Mouse (Mus musculus) kidney, embryonic 14.5 days (tissue): ENCODE results near the gene Helz2. TPM values are rescaled to one million over a fixed set of nuclear protein-coding genes. Genes with fewer than 3 reads are reported as not detected.

Source experiments
- ATAC-seq: fragments of 200-750 bp; cut with Nextera tagmentation; 2 replicates; pipeline ENCODE4 v1.8.0; 2017; ENCODE audit warnings: moderate number of reproducible peaks, mild to moderate bottlenecking, moderate TSS enrichment, moderate library complexity; ENCODE audit not compliant: low FRiP score, low TSS enrichment
- H3K27ac ChIP-seq: fragments of 300-500 bp; sonication (generic); 2 replicates; pipeline ENCODE4 v1.5.1; 2014; ENCODE audit warnings: low read depth, mild to moderate bottlenecking, low read length, moderate library complexity, mixed read lengths
- H3K27me3 ChIP-seq: fragments of 300-500 bp; sonication (generic); 2 replicates; pipeline ENCODE4 v1.6.1; 2014; ENCODE audit warnings: mild to moderate bottlenecking, low read length; ENCODE audit not compliant: control insufficient read depth, insufficient read depth
- H3K36me3 ChIP-seq: fragments of 300-500 bp; sonication (generic); 2 replicates; pipeline ENCODE4 v1.6.1; 2014; ENCODE audit warnings: low read length, mixed read lengths; ENCODE audit not compliant: control insufficient read depth, insufficient read depth
- H3K4me1 ChIP-seq: fragments of 300-500 bp; sonication (generic); 2 replicates; pipeline ENCODE4 v1.6.1; 2014; ENCODE audit warnings: low read length, mixed read lengths; ENCODE audit not compliant: control insufficient read depth, insufficient read depth
- H3K4me2 ChIP-seq: fragments of 300-500 bp; sonication (generic); replicated peaks from 2 replicates; pipeline ENCODE4 v1.6.1; 2014; ENCODE audit warnings: low read depth, mild to moderate bottlenecking, low read length
- H3K4me3 ChIP-seq: fragments of 300-500 bp; sonication (generic); 2 replicates; pipeline ENCODE4 v1.5.1; 2014; ENCODE audit warnings: mild to moderate bottlenecking, low read length
- H3K9ac ChIP-seq: fragments of 300-500 bp; sonication (generic); 2 replicates; pipeline ENCODE4 v1.6.1; 2014; ENCODE audit warnings: low read depth, mild to moderate bottlenecking, low read length, moderate library complexity
- H3K9me3 ChIP-seq: fragments of 300-500 bp; sonication (generic); 2 replicates; pipeline ENCODE4 v1.6.1; 2016; ENCODE audit warnings: low read length; ENCODE audit not compliant: control insufficient read depth
- WGBS: fragments of 180-500 bp; shearing (Covaris S2); extraction: QIAGEN DNeasy Blood & Tissue Kit; methylation state at CpG from one replicate; pipeline ENCODE4 v1.1.7; 2014; 5-methylcytosine and 5-hydroxymethylcytosine counted together
- polyA plus RNA-seq: library from polyadenylated mRNA; unstranded; fragments of >200 nt; fragmentation: Nextera tagmentation; extraction: Ambion mirVana; gene quantifications from 2 replicates; pipeline ENCODE4 v1.2.1, GENCODE M21; 2014

The Helz2 gene
- polyA plus RNA-seq, 1 experiment from 2014 or later: 1.3 TPM

DNA sequence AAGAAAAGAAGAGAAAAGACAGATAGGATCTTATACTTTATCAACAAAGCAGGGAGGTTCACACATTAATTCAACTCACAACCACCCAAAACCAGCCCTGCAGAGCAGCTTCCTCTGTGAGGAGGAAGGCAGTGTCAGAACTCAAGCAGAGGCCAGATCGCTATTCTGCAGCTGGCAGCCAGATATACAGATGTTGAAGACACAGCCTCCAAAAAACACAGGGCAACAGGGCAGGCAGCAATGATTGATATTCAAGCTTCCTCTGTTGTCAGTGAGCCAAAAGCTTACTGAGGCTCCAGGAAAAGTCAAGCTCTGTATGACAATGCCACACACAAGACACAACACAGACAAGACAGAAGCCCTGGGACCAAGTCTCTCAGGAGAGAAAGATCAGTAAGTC is 34.9 kb upstream of the Helz2 start:
- Histone ChIP-seq H3K4me2 (no peak overlapping the region), H3K27ac (no peak overlapping the region), H3K36me3 (peaks cover 47% of the 10 kb centered on the region), H3K27me3 (no peaks in the 10 kb centered on the region), H3K9ac (no peak overlapping the region), H3K4me1 (no peaks in the 10 kb centered on the region), H3K4me3 (no peak overlapping the region), H3K9me3 (no peaks in the 10 kb centered on the region)
- 67% methylated on average over 1 of the region's 1 CpGs for WGBS
- no peak for ATAC-seq

DNA sequence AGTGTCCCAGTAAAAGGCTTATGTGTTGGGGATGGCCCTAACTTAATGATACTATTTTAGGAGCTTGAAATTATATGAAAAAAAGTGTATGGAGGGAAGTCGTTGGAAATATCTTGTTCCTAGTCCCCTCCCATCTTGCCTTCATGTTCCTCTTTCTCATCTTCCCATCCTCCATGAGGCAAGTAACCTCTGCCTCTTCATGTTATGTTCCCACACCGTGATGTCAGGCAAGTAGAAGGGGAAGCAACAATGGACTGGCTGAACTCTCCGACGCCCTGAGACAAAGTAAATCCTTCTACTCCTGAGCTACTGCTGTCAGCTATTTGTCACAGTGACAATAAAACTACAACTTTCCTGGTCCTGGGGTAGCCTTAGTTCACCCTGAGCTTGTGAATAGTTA is 32.8 kb upstream of the Helz2 start:
- Histone ChIP-seq H3K9me3 (no peaks in the 10 kb centered on the region), H3K4me1 (no peaks in the 10 kb centered on the region), H3K27ac (no peak overlapping the region), H3K27me3 (no peaks in the 10 kb centered on the region), H3K4me2 (no peak overlapping the region), H3K4me3 (no peak overlapping the region), H3K36me3 (peaks cover 61% of the 10 kb centered on the region), H3K9ac (no peak overlapping the region)
- WGBS: 78% methylated on average over 4 of the region's 4 CpGs
- ATAC-seq: no peak

DNA sequence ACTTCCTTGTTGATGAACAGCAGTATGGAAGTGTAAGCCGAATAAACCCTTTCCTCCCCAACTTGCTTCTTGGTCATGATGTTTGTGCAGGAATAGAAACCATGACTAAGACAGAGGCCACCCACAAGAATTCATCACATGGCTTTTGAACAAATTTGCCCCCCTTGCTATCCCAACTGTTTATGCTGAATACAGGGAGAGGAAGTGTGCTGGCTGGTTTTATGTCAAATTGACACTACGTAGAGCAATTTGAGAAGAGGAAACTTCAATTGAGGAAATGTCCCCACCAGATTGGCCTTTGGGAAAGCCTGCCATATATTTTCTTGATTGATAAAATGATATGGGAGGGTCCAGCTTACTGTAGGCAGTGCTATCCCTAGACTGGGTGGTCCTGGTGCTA is 32.0 kb upstream of the Helz2 start:
- Histone ChIP-seq H3K9ac (no peak overlapping the region), H3K36me3 (peaks cover 59% of the 10 kb centered on the region), H3K9me3 (no peaks in the 10 kb centered on the region), H3K4me1 (no peaks in the 10 kb centered on the region), H3K27ac (no peak overlapping the region), H3K4me2 (no peak overlapping the region), H3K27me3 (no peaks in the 10 kb centered on the region), H3K4me3 (no peak overlapping the region)
- ATAC-seq: no peak
- WGBS: 86% methylated on average over 2 of the region's 2 CpGs

DNA sequence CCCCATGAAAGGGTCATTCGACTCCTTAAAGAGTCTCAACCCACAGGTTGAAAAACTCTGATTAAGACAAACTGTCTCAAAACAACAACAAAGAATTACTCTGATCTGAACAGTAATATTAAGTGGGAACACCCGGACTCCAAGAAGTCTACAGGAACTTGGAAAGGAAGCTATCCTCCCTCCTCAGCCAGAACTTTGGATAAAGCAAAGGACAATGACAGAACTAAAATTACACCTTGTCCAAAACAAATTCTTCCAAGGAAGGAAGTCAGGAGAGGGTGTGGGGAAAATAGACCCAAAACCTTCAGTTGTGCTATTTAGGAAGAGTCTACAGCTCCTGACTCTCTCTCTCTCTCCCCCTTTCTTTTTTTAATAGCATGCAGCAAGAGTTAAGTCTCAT is 30.3 kb upstream of the Helz2 start:
- ATAC-seq: no peak
- H3K9me3 ChIP-seq: no peaks in the 10 kb centered on the region

DNA sequence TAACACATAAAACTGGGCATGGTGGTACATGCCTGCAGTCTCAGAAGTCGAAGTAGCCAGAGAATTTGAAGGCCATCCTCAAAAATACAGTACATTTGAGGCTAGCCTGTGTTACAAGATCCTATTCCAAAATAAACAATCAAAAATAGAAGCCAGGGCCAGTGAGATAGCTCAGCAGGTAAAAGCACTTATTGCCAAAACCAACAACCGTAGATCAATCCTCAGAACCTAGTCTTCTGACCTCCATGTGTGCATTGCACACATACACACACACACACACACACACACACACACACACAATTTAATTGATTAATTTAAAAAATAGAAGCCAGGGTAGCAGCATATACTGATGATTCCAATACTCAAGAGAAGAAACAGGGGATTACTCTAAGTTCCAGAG is 25.0 kb upstream of the Helz2 start:
- Histone ChIP-seq H3K27me3 (no peaks in the 10 kb centered on the region), H3K36me3 (peaks cover 60% of the 10 kb centered on the region), H3K4me1 (no peaks in the 10 kb centered on the region), H3K4me2 (no peak overlapping the region), H3K9me3 (no peaks in the 10 kb centered on the region), H3K9ac (no peak overlapping the region), H3K4me3 (no peak overlapping the region), H3K27ac (no peak overlapping the region)
- 98% methylated on average over 2 of the region's 2 CpGs for WGBS
- ATAC-seq: no peak

More for the DNA sequence above, 30.3 kb upstream of the Helz2 start:
- Histone ChIP-seq H3K4me2 (no peak overlapping the region), H3K4me1 (no peaks in the 10 kb centered on the region), H3K4me3 (no peak overlapping the region), H3K27ac (no peak overlapping the region), H3K27me3 (no peaks in the 10 kb centered on the region), H3K9ac (no peak overlapping the region), H3K36me3 (peaks cover 47% of the 10 kb centered on the region)
- 78% methylated on average over 2 of the region's 2 CpGs for WGBS

DNA sequence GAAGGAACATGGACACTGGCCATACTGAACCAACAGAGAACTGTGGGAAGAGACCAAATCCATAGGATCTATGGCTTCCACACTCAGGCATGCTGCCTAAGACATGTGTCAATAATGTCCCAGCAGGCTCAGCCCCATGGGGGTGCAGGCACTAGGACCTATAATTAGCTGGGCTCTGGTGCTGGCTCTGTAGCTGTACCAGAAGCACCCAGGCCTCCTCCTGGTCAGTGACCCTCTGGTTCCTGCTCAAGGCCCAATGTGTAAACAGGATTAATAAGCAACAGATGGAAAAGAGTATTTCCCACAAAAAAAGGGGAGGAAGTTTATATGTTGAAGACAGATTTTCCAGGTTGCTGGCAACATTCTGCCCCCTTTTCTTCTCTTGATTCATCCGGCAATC is 11.4 kb upstream of the Helz2 start:
- peaks cover 58% of the 10 kb centered on the region for H3K36me3 ChIP-seq
- H3K9me3 ChIP-seq: no peaks in the 10 kb centered on the region
- H3K27me3 ChIP-seq: no peaks in the 10 kb centered on the region
- no peak overlapping the region for H3K4me2 ChIP-seq
- no peak overlapping the region for H3K4me3 ChIP-seq
- H3K9ac ChIP-seq: no peak overlapping the region
- no peak for ATAC-seq
- H3K27ac ChIP-seq: no peak overlapping the region
- no peaks in the 10 kb centered on the region for H3K4me1 ChIP-seq
- WGBS: 93% methylated on average over 1 of the region's 1 CpGs

DNA sequence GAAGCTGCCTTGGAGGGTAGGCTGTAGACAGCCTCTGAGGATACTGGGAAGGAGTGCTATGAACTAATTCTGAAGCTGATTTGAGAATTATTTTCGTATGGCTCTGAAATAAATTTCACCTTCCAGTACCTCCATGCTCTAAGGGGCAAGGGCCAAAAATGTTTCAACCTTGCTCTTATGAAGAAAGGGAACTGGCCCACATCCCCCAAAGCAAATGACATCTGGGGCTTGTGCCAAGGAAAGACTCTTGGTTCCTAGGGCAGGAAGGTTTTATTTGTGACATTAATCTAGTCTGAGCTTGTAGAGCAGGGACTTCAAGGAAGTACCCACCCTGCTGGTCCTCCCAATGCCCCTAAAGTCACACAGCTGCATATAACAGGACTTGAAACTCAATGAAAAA is 10.0 kb upstream of the Helz2 start:
- ATAC-seq: no peak
- no peaks in the 10 kb centered on the region for H3K27me3 ChIP-seq
- peaks cover 48% of the 10 kb centered on the region for H3K36me3 ChIP-seq
- H3K4me2 ChIP-seq: no peak overlapping the region
- no peaks in the 10 kb centered on the region for H3K4me1 ChIP-seq
- H3K9me3 ChIP-seq: no peaks in the 10 kb centered on the region
- no peak overlapping the region for H3K9ac ChIP-seq
- no peak overlapping the region for H3K4me3 ChIP-seq
- WGBS: 83% methylated on average over 1 of the region's 1 CpGs
- no peak overlapping the region for H3K27ac ChIP-seq

DNA sequence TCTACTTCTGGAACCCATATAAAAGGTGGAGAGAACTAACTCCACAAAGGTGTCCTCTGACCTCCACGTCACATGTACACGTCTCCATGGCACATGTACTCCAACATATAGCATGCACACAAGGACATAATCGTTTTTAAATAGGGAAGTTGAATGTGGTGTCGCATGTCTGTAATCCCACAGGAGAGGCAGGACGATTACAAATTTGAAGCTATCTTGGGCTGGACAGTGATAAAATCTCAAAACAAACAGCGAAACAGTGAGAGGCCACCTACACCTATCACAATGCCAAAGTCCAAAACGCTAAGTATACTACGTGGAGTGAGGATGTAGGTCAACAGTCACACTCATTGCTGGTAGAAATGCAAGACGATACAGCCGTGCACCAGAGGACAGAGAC is 7.4 kb upstream of the Helz2 start:
- 85% methylated on average over 10 of the region's 10 CpGs for WGBS
- no peaks in the 10 kb centered on the region for H3K4me1 ChIP-seq
- no peaks in the 10 kb centered on the region for H3K9me3 ChIP-seq
- no peak overlapping the region for H3K4me2 ChIP-seq
- H3K9ac ChIP-seq: no peak overlapping the region
- no peak overlapping the region for H3K27ac ChIP-seq
- no peaks in the 10 kb centered on the region for H3K27me3 ChIP-seq
- ATAC-seq: no peak
- peaks cover 27% of the 10 kb centered on the region for H3K36me3 ChIP-seq
- H3K4me3 ChIP-seq: no peak overlapping the region

DNA sequence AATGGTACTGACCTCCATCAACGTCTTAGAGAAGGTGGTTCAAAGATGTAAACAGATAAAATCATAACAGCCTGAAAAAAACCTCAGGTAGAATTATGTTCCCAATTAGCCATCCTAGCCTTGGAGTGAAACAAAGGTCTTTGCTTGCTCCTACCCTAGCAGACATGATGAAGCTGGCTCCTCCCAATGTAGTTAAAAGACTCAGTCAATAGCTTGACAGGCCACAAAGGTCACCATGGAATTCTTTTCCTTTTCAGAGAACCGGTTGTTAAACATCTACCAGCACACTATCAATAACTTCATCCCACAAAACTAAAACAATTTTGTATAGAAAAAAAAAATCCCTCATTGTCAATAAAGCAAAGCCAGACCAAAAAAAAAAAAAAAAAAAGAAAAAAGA is 3.2 kb upstream of the Helz2 start:
- H3K4me3 ChIP-seq: no peak overlapping the region
- no peak overlapping the region for H3K27ac ChIP-seq
- ATAC-seq: no peak
- H3K4me1 ChIP-seq: no peaks in the 10 kb centered on the region
- WGBS: 40% methylated on average over 2 of the region's 2 CpGs
- no peaks in the 10 kb centered on the region for H3K27me3 ChIP-seq
- no peak overlapping the region for H3K4me2 ChIP-seq
- no peak overlapping the region for H3K9ac ChIP-seq
- no peaks in the 10 kb centered on the region for H3K9me3 ChIP-seq
- H3K36me3 ChIP-seq: no peaks in the 10 kb centered on the region
